Mouse (Mus musculus) liver, embryonic 16.5 days (tissue): Measurements from ENCODE around the gene Mylpf. TPM values are rescaled to one million over a fixed set of nuclear protein-coding genes. Genes with fewer than 3 reads are reported as not detected.
"Not testable (repeated sequence)": the region's sequence is repeated elsewhere in the genome, so short reads cannot be mapped to it uniquely, and the experiment has no call there.

Experiments
- ATAC-seq: fragments of 200-750 bp; cut with Nextera tagmentation; 2 replicates; pipeline ENCODE4 v1.8.0; 2017; ENCODE audit warnings: low read depth, mild to moderate bottlenecking, moderate number of reproducible peaks, moderate library complexity
- H3K27ac ChIP-seq: fragments of 300-500 bp; sonication (generic); 2 replicates; pipeline ENCODE4 v1.5.1; 2014; ENCODE audit warnings: mild to moderate bottlenecking, low read length
- H3K27me3 ChIP-seq: fragments of 300-500 bp; sonication (generic); 2 replicates; pipeline ENCODE4 v1.6.1; 2014; ENCODE audit warnings: low read depth, low read length, mixed read lengths; ENCODE audit not compliant: control insufficient read depth, insufficient read depth
- H3K36me3 ChIP-seq: fragments of 300-500 bp; sonication (generic); 2 replicates; pipeline ENCODE4 v1.6.1; 2014; ENCODE audit warnings: mild to moderate bottlenecking; ENCODE audit not compliant: control insufficient read depth, insufficient read depth
- H3K4me1 ChIP-seq: fragments of 300-500 bp; sonication (generic); 2 replicates; pipeline ENCODE4 v1.6.1; 2014; ENCODE audit warnings: low read depth, low read length, mixed read lengths; ENCODE audit not compliant: control insufficient read depth
- H3K4me2 ChIP-seq: fragments of 300-500 bp; sonication (generic); 2 replicates; pipeline ENCODE4 v1.6.1; 2014; ENCODE audit warnings: low read depth, low read length, mixed read lengths
- H3K4me3 ChIP-seq: fragments of 300-500 bp; sonication (generic); 2 replicates; pipeline ENCODE4 v1.5.1; 2014; ENCODE audit warnings: low read depth, mild to moderate bottlenecking, low read length
- H3K9ac ChIP-seq: fragments of 300-500 bp; sonication (generic); 2 replicates; pipeline ENCODE4 v1.6.1; 2014; ENCODE audit warnings: low read depth, low read length
- H3K9me3 ChIP-seq: fragments of 300-500 bp; sonication (generic); replicated peaks from 2 replicates; pipeline ENCODE4 v1.6.1; 2016; ENCODE audit warnings: low read length; ENCODE audit not compliant: control insufficient read depth
- WGBS: fragments of 180-500 bp; shearing (Covaris S2); extraction: QIAGEN DNeasy Blood & Tissue Kit; methylation state at CpG from one replicate; pipeline ENCODE4 v1.1.7; 2014; ENCODE audit not compliant: insufficient replicate concordance; 5-methylcytosine and 5-hydroxymethylcytosine counted together
- polyA plus RNA-seq: library from polyadenylated mRNA; unstranded; fragments of >200 nt; fragmentation: Nextera tagmentation; extraction: Ambion mirVana; gene quantifications from 2 replicates; pipeline ENCODE4 v1.2.1, GENCODE M21; 2015

Mylpf gene
- polyA plus RNA-seq, 1 experiment from 2014 or later: 92.3 TPM

DNA sequence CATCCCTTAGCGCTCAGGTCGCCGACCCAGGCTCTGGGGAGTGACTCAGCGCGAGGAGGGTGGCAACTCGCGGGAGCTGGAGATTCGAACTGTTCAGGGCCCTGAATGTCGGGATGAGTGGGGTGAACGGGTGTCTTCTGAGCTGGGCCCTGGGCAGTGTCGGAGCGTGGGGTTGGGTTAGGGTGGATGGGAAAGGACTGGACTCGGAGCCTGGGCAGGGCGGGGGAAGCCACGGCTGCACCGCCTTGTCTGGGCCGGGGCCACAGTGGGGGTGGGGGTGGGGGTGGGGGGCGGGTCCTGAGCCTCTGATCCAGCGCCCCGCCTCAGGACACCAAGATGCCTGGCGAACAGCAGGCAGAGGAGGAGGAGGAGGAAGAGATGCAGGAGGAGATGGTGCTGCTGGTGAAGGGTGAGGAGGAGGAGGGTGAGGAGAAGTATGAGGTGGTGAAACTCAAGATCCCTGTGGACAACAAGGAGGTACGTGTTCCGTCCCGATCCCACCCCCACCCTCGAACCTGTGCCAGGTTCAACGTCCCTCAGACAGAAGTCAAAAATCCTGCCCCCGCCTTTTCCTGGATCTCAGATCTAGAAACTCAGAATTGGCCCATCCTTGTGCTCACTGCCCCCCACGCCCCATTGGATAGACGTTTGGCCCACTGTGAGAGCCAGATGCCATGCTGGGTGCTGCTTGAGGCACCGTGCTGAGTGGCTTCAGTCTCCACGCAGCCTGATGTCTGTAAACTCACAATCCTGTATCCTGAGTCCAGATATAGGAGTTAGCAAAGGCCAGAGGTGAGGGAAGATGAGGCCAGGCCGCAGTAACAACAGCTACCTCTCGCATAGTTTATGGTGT lies 36.2 kb downstream of the Mylpf start:
- H3K4me3 ChIP-seq: peak overlapping the region; percentile 83
- H3K27me3 ChIP-seq: no peaks in the 10 kb centered on the region
- H3K4me2 ChIP-seq: peak overlapping the region; percentile 100
- peak overlapping the region; percentile 91 for H3K9ac ChIP-seq
- H3K4me1 ChIP-seq: peaks cover 25% of the 10 kb centered on the region
- H3K9me3 ChIP-seq: no peaks in the 10 kb centered on the region
- no peaks in the 10 kb centered on the region; the same call in 1 of the 2 replicates for H3K36me3 ChIP-seq
- peak; percentile 42; the same call in 1 of the 2 replicates for ATAC-seq
- H3K27ac ChIP-seq: peak overlapping the region; percentile 91
- 12% methylated on average over 31 of the region's 33 CpGs for WGBS

GRCm38 (mm10) chr7:127250511-127250910 lies 41.8 kb downstream of the Mylpf start:
- not testable (repeated sequence) for H3K9ac ChIP-seq, H3K9me3 ChIP-seq, H3K36me3 ChIP-seq, H3K27me3 ChIP-seq, H3K4me3 ChIP-seq, H3K4me2 ChIP-seq, H3K27ac ChIP-seq, ATAC-seq
- H3K4me1 ChIP-seq: peaks cover 28% of the 10 kb centered on the region
- WGBS: 81% methylated on average over 8 of the region's 8 CpGs

- H3K9ac ChIP-seq: no peak overlapping the region
- no peak overlapping the region for H3K4me3 ChIP-seq
- H3K36me3 ChIP-seq: no peaks in the 10 kb centered on the region; the same call in 1 of the 2 replicates
- no peaks in the 10 kb centered on the region for H3K9me3 ChIP-seq
- no peak overlapping the region for H3K4me2 ChIP-seq
- no peaks in the 10 kb centered on the region for H3K27me3 ChIP-seq
- no peak for ATAC-seq
- WGBS: 54% methylated on average over 2 of the region's 2 CpGs
- no peak overlapping the region for H3K27ac ChIP-seq
- H3K4me1 ChIP-seq: peaks cover 24% of the 10 kb centered on the region
Measured at GRCm38 (mm10) chr7:127252414-127252813, 43.7 kb downstream of the Mylpf start.

- 63% methylated on average over 6 of the region's 6 CpGs for WGBS
Measured at GRCm38 (mm10) chr7:127253341-127253740, 44.7 kb downstream of the Mylpf start.

GRCm38 (mm10) chr7:127253821-127254769 lies 45.4 kb downstream of the Mylpf start:
- ATAC-seq: peak; percentile 91
- Histone ChIP-seq H3K9ac (peak overlapping the region; percentile 75), H3K9me3 (no peaks in the 10 kb centered on the region), H3K27me3 (no peaks in the 10 kb centered on the region), H3K4me1 (peaks cover 28% of the 10 kb centered on the region), H3K27ac (peak overlapping the region; percentile 90), H3K4me2 (peak overlapping the region; percentile 99), H3K4me3 (peak overlapping the region; percentile 74), H3K36me3 (no peaks in the 10 kb centered on the region; the same call in 1 of the 2 replicates)
- WGBS: under 1% methylated on average over 135 of the region's 136 CpGs

More at GRCm38 (mm10) chr7:127253341-127253740, 44.7 kb downstream of the Mylpf start:
- Histone ChIP-seq H3K27me3 (no peaks in the 10 kb centered on the region), H3K9ac (peak overlapping the region; percentile 73), H3K4me1 (peaks cover 24% of the 10 kb centered on the region), H3K27ac (peak overlapping the region; percentile 84), H3K4me3 (peak overlapping the region; percentile 74), H3K9me3 (no peaks in the 10 kb centered on the region), H3K36me3 (no peaks in the 10 kb centered on the region; the same call in 1 of the 2 replicates), H3K4me2 (peak overlapping the region; percentile 99)
- no peak for ATAC-seq

DNA sequence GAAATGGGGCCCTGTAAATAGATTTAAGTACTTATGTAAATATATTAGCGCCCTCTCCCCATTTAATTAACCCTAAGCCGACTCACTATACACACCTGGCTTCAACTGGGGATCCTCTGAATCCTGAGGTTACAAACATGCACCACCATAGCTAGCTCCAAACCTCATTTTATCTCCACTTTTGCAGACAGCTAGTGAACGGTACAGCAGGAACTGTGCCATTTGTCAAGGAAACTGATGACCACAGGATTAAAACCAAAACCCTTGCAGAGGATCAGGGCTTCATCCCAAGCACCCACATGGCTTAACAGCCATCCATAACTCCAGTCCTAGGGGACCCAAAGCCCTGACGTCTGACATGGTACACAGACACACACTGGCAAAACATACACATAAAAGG lies 46.3 kb downstream of the Mylpf start:
- Histone ChIP-seq H3K4me1 (peaks cover 35% of the 10 kb centered on the region), H3K4me3 (peak overlapping the region; percentile 74; the same call in 1 of the 2 replicates), H3K36me3 (no peaks in the 10 kb centered on the region; the same call in 1 of the 2 replicates), H3K9me3 (no peaks in the 10 kb centered on the region), H3K9ac (peak overlapping the region; percentile 75), H3K27me3 (no peaks in the 10 kb centered on the region), H3K4me2 (peak overlapping the region; percentile 99), H3K27ac (peak overlapping the region; percentile 90)
- WGBS: 13% methylated on average over 4 of the region's 4 CpGs
- no peak for ATAC-seq

DNA sequence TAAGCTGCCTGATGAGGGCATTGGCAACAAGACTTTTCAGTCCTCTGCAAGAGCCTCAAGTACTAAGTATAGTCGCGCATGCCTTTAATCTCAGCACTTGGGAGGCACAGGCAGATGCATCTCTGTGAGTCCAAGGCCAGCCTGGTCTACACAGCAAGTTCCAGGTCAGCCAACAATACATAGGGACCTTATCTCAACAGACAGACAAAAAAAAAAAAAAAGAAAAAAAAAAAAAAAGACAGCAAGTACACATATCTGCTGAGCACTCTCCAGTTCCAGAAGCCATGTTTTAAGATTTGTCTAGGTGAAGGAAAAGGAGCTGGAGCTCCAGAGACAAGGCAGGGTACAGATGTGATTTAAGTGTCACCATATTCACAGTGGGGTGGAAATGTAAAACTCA lies 47.3 kb downstream of the Mylpf start:
- no peak for ATAC-seq
- Histone ChIP-seq H3K4me2 (no peak overlapping the region), H3K27ac (no peak overlapping the region)

DNA sequence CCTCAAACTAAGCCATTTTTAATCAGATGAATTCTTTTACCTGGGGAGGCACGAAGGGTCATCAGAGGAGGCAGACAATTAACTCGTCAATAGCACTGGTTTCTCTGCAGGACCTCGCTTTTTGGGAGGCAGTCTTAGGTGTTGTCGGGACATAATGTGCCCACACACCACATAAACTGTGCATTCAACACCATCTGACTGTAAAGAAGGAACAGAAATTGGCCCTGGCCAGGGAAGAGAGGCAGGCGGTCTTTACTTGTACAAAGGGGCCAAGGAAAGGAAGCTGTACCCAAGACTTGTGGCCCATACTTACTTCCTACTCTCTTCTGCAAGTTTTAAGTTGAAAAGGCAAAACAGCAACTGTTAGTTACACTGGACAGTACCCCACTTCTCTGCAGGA lies 47.8 kb downstream of the Mylpf start:
- Histone ChIP-seq H3K9me3 (no peaks in the 10 kb centered on the region), H3K4me2 (no peak overlapping the region), H3K4me3 (no peak overlapping the region), H3K9ac (no peak overlapping the region), H3K36me3 (no peaks in the 10 kb centered on the region; the same call in 1 of the 2 replicates), H3K27me3 (no peaks in the 10 kb centered on the region), H3K27ac (0 out of 2 replicates have a peak overlapping the region, but pooled peaks have one; percentile 13), H3K4me1 (peaks cover 44% of the 10 kb centered on the region)
- WGBS: 76% methylated on average over 5 of the region's 5 CpGs
- ATAC-seq: no peak

More for the DNA sequence above, 47.3 kb downstream of the Mylpf start:
- no peaks in the 10 kb centered on the region for H3K27me3 ChIP-seq
- H3K9me3 ChIP-seq: no peaks in the 10 kb centered on the region
- WGBS: 41% methylated on average over 2 of the region's 2 CpGs
- peaks cover 39% of the 10 kb centered on the region for H3K4me1 ChIP-seq
- H3K4me3 ChIP-seq: no peak overlapping the region
- H3K9ac ChIP-seq: no peak overlapping the region
- H3K36me3 ChIP-seq: no peaks in the 10 kb centered on the region; the same call in 1 of the 2 replicates
